Mouse (Mus musculus) small intestine, adult 2 months (tissue): ENCODE data around the gene Ston1.

Experiments used
- CTCF ChIP-seq: fragments of 200-500 bp; IDR thresholded peaks from 2 replicates; pipeline ENCODE4 v1.5.1; 2012; ENCODE audit warnings: low read depth, mild to moderate bottlenecking, control low read depth, inconsistent platforms, low read length, moderate library complexity, mixed read lengths; ENCODE audit not compliant: insufficient replicate concordance, insufficient read length; ENCODE audit errors: extremely low read depth
- POLR2A ChIP-seq: fragments of 200-500 bp; IDR thresholded peaks from 2 replicates; pipeline ENCODE4 v1.6.1; 2012; ENCODE audit warnings: low read depth, mild to moderate bottlenecking, control low read depth, inconsistent platforms, low read length, moderate library complexity

- TF ChIP-seq CTCF (no peak), POLR2A (no peak)
These were observed 41.3 kb upstream of the Ston1 start for GRCm38 (mm10) chr17:88556176-88556575.
